Mouse (Mus musculus) intestine, postnatal 0 days (tissue): ENCODE results near the gene Ccdc58. TPM values are rescaled to one million over a fixed set of nuclear protein-coding genes. Genes with fewer than 3 reads are reported as not detected.

Experiments
- ATAC-seq: fragments of 200-750 bp; cut with Nextera tagmentation; 2 replicates; pipeline ENCODE4 v1.8.0; 2017; ENCODE audit warnings: mild to moderate bottlenecking, moderate TSS enrichment, moderate library complexity
- H3K27ac ChIP-seq: fragments of 300-500 bp; sonication (generic); 2 replicates; pipeline ENCODE4 v1.5.1; 2014; ENCODE audit warnings: mild to moderate bottlenecking, low read depth, low read length, moderate library complexity
- H3K27me3 ChIP-seq: fragments of 300-500 bp; sonication (generic); replicated peaks from 2 replicates; pipeline ENCODE4 v1.6.1; 2014; ENCODE audit warnings: low read length, mixed read lengths; ENCODE audit not compliant: control insufficient read depth, insufficient read depth
- H3K36me3 ChIP-seq: fragments of 300-500 bp; sonication (generic); 2 replicates; pipeline ENCODE4 v1.6.1; 2014; ENCODE audit warnings: mild to moderate bottlenecking, moderate library complexity; ENCODE audit not compliant: control insufficient read depth, insufficient read depth
- H3K4me1 ChIP-seq: fragments of 300-500 bp; sonication (generic); replicated peaks from 2 replicates; pipeline ENCODE4 v1.6.1; 2014; ENCODE audit warnings: antibody characterized with exemption, low read length, mixed read lengths; ENCODE audit not compliant: control insufficient read depth, insufficient read depth
- H3K4me2 ChIP-seq: fragments of 300-500 bp; sonication (generic); replicated peaks from 2 replicates; pipeline ENCODE4 v1.6.1; 2014; ENCODE audit warnings: low read depth, mild to moderate bottlenecking, moderate library complexity
- H3K4me3 ChIP-seq: fragments of 300-500 bp; sonication (generic); 2 replicates; pipeline ENCODE4 v1.5.1; 2014; ENCODE audit warnings: low read depth, low read length
- H3K9ac ChIP-seq: fragments of 300-500 bp; sonication (generic); 2 replicates; pipeline ENCODE4 v1.6.1; 2014; ENCODE audit warnings: mild to moderate bottlenecking, low read depth, low read length
- H3K9me3 ChIP-seq: fragments of 300-500 bp; sonication (generic); 2 replicates; pipeline ENCODE4 v1.6.1; 2016; ENCODE audit warnings: mixed run types; ENCODE audit not compliant: control insufficient read depth
- CTCF ChIP-seq: sonication (generic); IDR thresholded peaks from 2 replicates; pipeline ENCODE4 v1.5.1; 2016; ENCODE audit warnings: low read depth, mild to moderate bottlenecking, control low read depth, antibody characterized with exemption, moderate library complexity
- WGBS: fragments of 180-500 bp; shearing (Covaris S2); extraction: QIAGEN DNeasy Blood & Tissue Kit; methylation state at CpG from one replicate; pipeline ENCODE4 v1.1.7; 2014; 5-methylcytosine and 5-hydroxymethylcytosine counted together
- polyA plus RNA-seq: library from polyadenylated mRNA; unstranded; fragments of >200 nt; fragmentation: Nextera tagmentation; extraction: Ambion mirVana; gene quantifications from 2 replicates; pipeline ENCODE4 v1.2.1, GENCODE M21; 2015

The Ccdc58 gene
- polyA plus RNA-seq, 1 experiment from 2014 or later, result 64.6 TPM

DNA sequence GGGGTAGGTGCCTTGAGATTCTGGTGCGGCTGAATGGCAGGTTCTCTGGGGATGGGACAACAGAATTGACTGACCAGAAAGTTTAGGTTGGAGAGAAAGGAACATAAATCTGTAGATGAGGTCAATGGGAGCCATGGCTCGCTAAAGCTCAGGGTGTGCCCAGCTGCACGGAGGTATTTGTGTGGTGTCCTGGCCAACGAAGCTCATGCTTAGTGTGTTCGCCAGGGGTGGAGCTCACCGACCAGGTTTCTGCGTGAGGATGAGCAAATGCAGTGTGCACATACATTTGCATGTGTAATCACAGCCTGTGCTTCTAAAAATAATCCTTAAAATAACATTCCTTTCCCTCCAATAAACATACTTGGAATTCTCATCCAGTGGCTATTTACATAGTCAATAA lies 56.6 kb downstream of the Ccdc58 start:
- H3K9ac ChIP-seq, result no peak overlapping the region
- no peak overlapping the region for H3K4me2 ChIP-seq
- WGBS, result 58% methylated on average over 7 of the region's 7 CpGs
- H3K9me3 ChIP-seq, result no peaks in the 10 kb centered on the region
- no peak for ATAC-seq
- no peak overlapping the region for H3K4me3 ChIP-seq
- no peaks in the 10 kb centered on the region for H3K36me3 ChIP-seq
- H3K27me3 ChIP-seq, result no peaks in the 10 kb centered on the region
- H3K4me1 ChIP-seq, result no peaks in the 10 kb centered on the region
- TF ChIP-seq CTCF, result no peak
- no peak overlapping the region for H3K27ac ChIP-seq

DNA sequence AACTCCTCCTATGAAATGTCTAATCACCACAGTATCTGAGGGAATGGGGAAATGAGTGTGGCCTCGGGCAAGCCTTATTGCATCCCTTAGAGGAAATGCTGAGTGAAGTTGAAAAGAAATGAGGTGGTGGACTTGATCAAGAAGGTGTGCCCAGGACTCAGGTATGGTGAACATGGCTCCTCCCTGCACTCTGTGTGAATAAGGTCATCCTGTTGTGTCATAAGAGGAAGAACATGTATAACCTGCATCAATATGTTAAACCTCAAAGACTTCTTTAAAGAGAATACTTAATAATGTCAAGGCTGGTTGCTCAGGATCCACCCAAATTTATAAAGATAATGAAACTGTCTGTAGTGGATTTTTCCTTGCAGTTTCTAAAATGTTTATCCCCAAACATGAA lies 59.7 kb downstream of the Ccdc58 start, which contains the start of gene Csta1:
Csta1 (minus strand) TSS at position 101 of the 400 bp plus-strand sequence.
- Histone ChIP-seq H3K27ac (no peak within 1 kb of the TSS), H3K27me3 (no peaks in the 10 kb centered on the region), H3K4me3 (no peak within 1 kb of the TSS), H3K36me3 (no peaks in the 10 kb centered on the region), H3K4me1 (no peaks in the 10 kb centered on the region), H3K4me2 (no peak within 1 kb of the TSS), H3K9ac (no peak within 1 kb of the TSS), H3K9me3 (no peaks in the 10 kb centered on the region)
- 32% methylated on average over 1 of the region's 1 CpGs for WGBS
- ATAC-seq, result no peak
- no peak for TF ChIP-seq CTCF

GRCm38 (mm10) chr16:36138201-36138600 lies 66.7 kb downstream of the Ccdc58 start:
- 66% methylated on average over 2 of the region's 2 CpGs for whole genome bisulfite sequencing
- Histone ChIP-seq H3K4me3 (no peak overlapping the region), H3K9ac (no peak overlapping the region), H3K4me1 (no peaks in the 10 kb centered on the region), H3K9me3 (no peaks in the 10 kb centered on the region), H3K4me2 (no peak overlapping the region), H3K36me3 (no peaks in the 10 kb centered on the region), H3K27ac (no peak overlapping the region), H3K27me3 (no peaks in the 10 kb centered on the region)
- ATAC-seq, result no peak
- no peak for TF ChIP-seq CTCF

Other genes with a start within 250 kb of the Ccdc58 start
- 7.1 and 9.7 TPM in 2 replicates for gene Parp14, start 200.1 kb upstream of the Ccdc58 start, polyA plus RNA-seq
- 29.2 and 29.9 TPM in 2 replicates for gene Parp9, start 133.2 kb upstream of the Ccdc58 start, polyA plus RNA-seq
- gene Dtx3l, start 132.5 kb upstream of the Ccdc58 start, polyA plus RNA-seq, result 10.6 and 11.8 TPM in 2 replicates
- gene Kpna1, start 92.9 kb upstream of the Ccdc58 start, polyA plus RNA-seq, result 17.6 and 22.2 TPM in 2 replicates
- gene Wdr5b, start 30.5 kb upstream of the Ccdc58 start, polyA plus RNA-seq, result 3.8 and 4.0 TPM in 2 replicates
- gene Fam162a, start 91 bp upstream of the Ccdc58 start, polyA plus RNA-seq, result 445 and 480 TPM in 2 replicates
- 0.12 TPM in 1 of 2 replicates, not detected in the other for gene Csta1, start 59.6 kb downstream of the Ccdc58 start, polyA plus RNA-seq
- 0.42 and 0.76 TPM in 2 replicates for gene Stfa2l1, start 85.1 kb downstream of the Ccdc58 start, polyA plus RNA-seq
- 0.81 and 1.2 TPM in 2 replicates for gene Gm5483, start 112.5 kb downstream of the Ccdc58 start, polyA plus RNA-seq
- not detected in 2 replicates for gene Gm5416, start 138.7 kb downstream of the Ccdc58 start, polyA plus RNA-seq
- 0.41 and 1.0 TPM in 2 replicates for gene 2010005H15Rik, start 149.8 kb downstream of the Ccdc58 start, polyA plus RNA-seq
- 1.5 and 1.6 TPM in 2 replicates for gene Stfa1, start 205.3 kb downstream of the Ccdc58 start, polyA plus RNA-seq